Mouse (Mus musculus): ENCODE data around the gene Shd. TPM values are rescaled to one million over a fixed set of nuclear protein-coding genes. Genes with fewer than 3 reads are reported as not detected.

Shd gene
- polyA plus RNA-seq, 1 experiment from 2014 or later = 0.18 TPM

DNA sequence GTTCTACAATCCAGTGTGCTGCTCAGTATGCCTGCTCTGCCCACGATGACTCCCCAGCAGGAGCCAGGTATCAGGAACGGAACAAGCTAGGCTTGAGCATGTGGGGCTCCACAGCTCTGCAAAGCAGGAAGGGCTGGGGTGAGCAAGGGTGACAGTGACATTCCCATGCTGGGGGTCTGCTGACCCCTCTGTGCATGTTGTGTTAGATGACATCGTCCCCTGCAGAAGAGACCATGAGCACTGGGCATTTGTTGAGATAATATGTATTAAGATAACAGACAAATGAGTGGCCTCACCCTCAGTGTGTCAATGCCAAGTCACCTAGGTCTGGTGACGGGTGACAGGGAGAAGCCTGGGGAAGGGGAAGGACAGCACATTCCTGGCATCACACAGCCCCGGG, 54.7 kb downstream of the Shd start:
- H3K9ac ChIP-seq (ENCODE audit: low read depth, low read length) = no peak overlapping the region
- H3K27ac ChIP-seq (ENCODE audit: low read length) = no peak overlapping the region
- peaks cover 17% of the 10 kb centered on the region for H3K4me1 ChIP-seq (ENCODE audit: control insufficient read depth, low read depth, low read length)
- no peak overlapping the region for H3K4me3 ChIP-seq (ENCODE audit: low read depth, low read length)
- no peaks in the 10 kb centered on the region; the same call in 1 of the 2 replicates for H3K36me3 ChIP-seq (ENCODE audit: control insufficient read depth, insufficient read depth)
- no peak overlapping the region for H3K4me2 ChIP-seq (ENCODE audit: low read depth, low read length)
- H3K9me3 ChIP-seq (replicated peaks; ENCODE audit: control insufficient read depth, low read length) = no peaks in the 10 kb centered on the region
- 59% methylated on average over 5 of the region's 5 CpGs for whole genome bisulfite sequencing (ENCODE audit: insufficient replicate concordance)
- no peaks in the 10 kb centered on the region for H3K27me3 ChIP-seq (ENCODE audit: control insufficient read depth, insufficient read depth, low read depth, low read length)
- ATAC-seq (ENCODE audit: low read depth) = no peak

Other genes starting within 250 kb of the Shd start
- 2.2 and 2.6 TPM in 2 replicates for gene Adgre4, start 220.5 kb upstream of the Shd start, polyA plus RNA-seq (2015; fragmentation: Nextera tagmentation; extraction: Ambion mirVana)
- gene Zfp119a, start 91.5 kb upstream of the Shd start, polyA plus RNA-seq (2015; fragmentation: Nextera tagmentation; extraction: Ambion mirVana) = 2.8 and 2.9 TPM in 2 replicates
- 6.1 and 7.2 TPM in 2 replicates for gene Zfp959, start 78.4 kb upstream of the Shd start, polyA plus RNA-seq (2015; fragmentation: Nextera tagmentation; extraction: Ambion mirVana)
- gene Zfp119b, start 21.0 kb upstream of the Shd start, polyA plus RNA-seq (2015; fragmentation: Nextera tagmentation; extraction: Ambion mirVana) = 2.5 and 2.8 TPM in 2 replicates
- gene Ebi3, start 17.8 kb upstream of the Shd start, polyA plus RNA-seq (2015; fragmentation: Nextera tagmentation; extraction: Ambion mirVana) = 7.6 and 9.8 TPM in 2 replicates
- gene Yju2, start 11.4 kb upstream of the Shd start, polyA plus RNA-seq (2015; fragmentation: Nextera tagmentation; extraction: Ambion mirVana) = 7.2 and 7.5 TPM in 2 replicates
- 0.22 and 0.26 TPM in 2 replicates for gene Fsd1, start 16.0 kb downstream of the Shd start, polyA plus RNA-seq (2015; fragmentation: Nextera tagmentation; extraction: Ambion mirVana)
- 3.5 and 4.5 TPM in 2 replicates for gene Stap2, start 35.1 kb downstream of the Shd start, polyA plus RNA-seq (2015; fragmentation: Nextera tagmentation; extraction: Ambion mirVana)
- gene Mpnd, start 35.2 kb downstream of the Shd start, polyA plus RNA-seq (2015; fragmentation: Nextera tagmentation; extraction: Ambion mirVana) = 14.9 and 16.2 TPM in 2 replicates
- gene Sh3gl1, start 66.2 kb downstream of the Shd start, polyA plus RNA-seq (2015; fragmentation: Nextera tagmentation; extraction: Ambion mirVana) = 44.9 and 46.0 TPM in 2 replicates
- 14.5 TPM in 2 replicates for gene Chaf1a, start 70.0 kb downstream of the Shd start, polyA plus RNA-seq (2015; fragmentation: Nextera tagmentation; extraction: Ambion mirVana)
- gene Ubxn6, start 104.6 kb downstream of the Shd start, polyA plus RNA-seq (2015; fragmentation: Nextera tagmentation; extraction: Ambion mirVana) = 14.1 and 15.3 TPM in 2 replicates
- 36.1 and 37.2 TPM in 2 replicates for gene Hdgfl2, start 109.2 kb downstream of the Shd start, polyA plus RNA-seq (2015; fragmentation: Nextera tagmentation; extraction: Ambion mirVana)
- 0.05 and 0.13 TPM in 2 replicates for gene Plin4, start 139.3 kb downstream of the Shd start, polyA plus RNA-seq (2015; fragmentation: Nextera tagmentation; extraction: Ambion mirVana)
- gene Plin5, start 147.1 kb downstream of the Shd start, polyA plus RNA-seq (2015; fragmentation: Nextera tagmentation; extraction: Ambion mirVana) = 5.2 and 9.7 TPM in 2 replicates
- gene Lrg1, start 151.5 kb downstream of the Shd start, polyA plus RNA-seq (2015; fragmentation: Nextera tagmentation; extraction: Ambion mirVana) = 4.3 and 6.2 TPM in 2 replicates
- 0.81 and 1.3 TPM in 2 replicates for gene Sema6b, start 169.9 kb downstream of the Shd start, polyA plus RNA-seq (2015; fragmentation: Nextera tagmentation; extraction: Ambion mirVana)
- gene Tnfaip8l1, start 192.0 kb downstream of the Shd start, polyA plus RNA-seq (2015; fragmentation: Nextera tagmentation; extraction: Ambion mirVana) = 3.4 and 4.1 TPM in 2 replicates
- 56.2 and 56.4 TPM in 2 replicates for gene Mydgf, start 213.5 kb downstream of the Shd start, polyA plus RNA-seq (2015; fragmentation: Nextera tagmentation; extraction: Ambion mirVana)
- gene Dpp9, start 248.4 kb downstream of the Shd start, polyA plus RNA-seq (2015; fragmentation: Nextera tagmentation; extraction: Ambion mirVana) = 19.9 and 23.5 TPM in 2 replicates